Mouse (Mus musculus): ENCODE results near the gene Mpeg1.

DNA sequence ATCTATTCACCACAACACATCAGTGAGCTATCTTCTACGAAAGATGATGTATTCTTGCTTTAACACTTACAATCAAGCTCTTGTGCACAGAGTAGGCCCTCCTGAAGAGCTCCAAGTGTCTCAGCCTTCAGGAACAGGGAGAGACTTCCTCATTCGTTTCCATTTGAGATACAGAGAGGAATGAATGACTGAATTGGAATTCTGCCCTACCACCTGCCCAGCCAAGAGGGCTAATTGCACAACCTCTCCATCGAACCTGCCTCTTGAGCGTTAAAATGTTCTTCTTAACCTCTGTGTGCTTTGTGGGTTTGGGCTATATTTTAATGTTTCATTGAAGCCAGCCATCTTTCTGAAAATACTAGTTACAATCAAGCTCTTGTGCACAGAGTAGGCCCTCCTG lies 4.1 kb downstream of the Mpeg1 start:
- TF ChIP-seq POLR2A (IDR thresholded peaks at IDR 0.05; ENCODE audit: insufficient read depth, low read depth, low read length), result no peak
- no peak for TF ChIP-seq CTCF (IDR thresholded peaks at IDR 0.05; ENCODE audit: insufficient read depth, low read depth, low read length)

Measured in olfactory bulb, adult 2 months (tissue).